Mouse (Mus musculus): ENCODE results near the gene Spag7. TPM values are rescaled to one million over a fixed set of nuclear protein-coding genes. Genes with fewer than 3 reads are reported as not detected.
A peak's percentile ranks its signal among the peaks of the same experiment; 100 is the strongest.

Gene Spag7
- polyA plus RNA-seq, 1 experiment from 2014 or later: 159 TPM

DNA sequence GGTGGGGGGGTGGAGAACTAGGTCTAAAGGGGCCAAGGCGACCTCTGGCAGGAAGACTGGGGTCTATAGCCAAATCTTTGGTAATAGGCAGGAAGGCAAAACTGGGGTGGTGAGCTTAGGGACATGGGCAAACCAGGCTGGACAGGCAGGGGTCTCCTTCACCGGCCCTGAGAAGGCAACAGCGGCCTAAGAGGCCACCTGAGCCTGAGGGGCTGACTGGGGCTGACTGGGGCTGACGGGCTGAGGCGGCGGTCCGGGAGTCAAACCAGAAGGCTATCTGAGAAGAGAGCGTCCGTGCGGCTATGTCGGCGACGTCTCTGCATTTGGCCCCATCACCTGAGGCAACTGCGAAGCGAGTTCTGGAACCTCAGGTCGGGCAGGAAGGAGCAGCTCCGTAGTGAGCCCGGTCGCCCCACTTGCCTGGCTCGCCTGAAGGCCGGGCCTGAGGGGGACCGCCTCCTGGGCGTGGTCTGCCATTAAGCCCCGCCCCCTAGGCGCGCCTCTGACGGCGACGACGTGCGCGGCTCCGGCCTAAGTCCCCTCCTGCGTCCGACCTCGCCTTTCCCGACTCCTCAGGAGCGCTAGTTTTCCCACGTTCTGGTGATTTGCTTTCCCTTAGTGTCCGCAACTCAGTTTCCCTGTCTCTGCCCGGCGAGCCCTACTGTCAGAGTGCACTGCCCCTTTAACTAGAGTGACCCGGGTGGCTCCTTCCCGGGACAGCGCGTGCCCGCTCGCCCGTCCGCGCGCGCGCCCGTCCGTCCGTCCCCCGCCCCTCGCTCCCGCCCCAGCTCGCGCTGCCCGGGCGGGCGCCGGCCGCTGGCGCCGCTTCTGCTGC is 30.7 kb upstream of the Spag7 start, which contains the start of the genes Inca1 and Kif1c:
Gene Inca1, minus strand, starts transcription at position 434 of the 835 bp plus-strand sequence.
Gene Kif1c, plus strand, starts transcription at position 827 of the 835 bp plus-strand sequence.
- Histone ChIP-seq H3K27ac (peak within 1 kb of the TSS; percentile 93), H3K4me2 (peak within 1 kb of the TSS; percentile 82), H3K9me3 (no peaks in the 10 kb centered on the region), H3K9ac (peak within 1 kb of the TSS; percentile 94), H3K36me3 (peaks cover 20% of the 10 kb centered on the region), H3K27me3 (no peaks in the 10 kb centered on the region), H3K4me3 (peak within 1 kb of the TSS; percentile 92), H3K4me1 (peaks cover 21% of the 10 kb centered on the region)
- ATAC-seq (ENCODE audit: insufficient number of reproducible peaks, insufficient read depth, low FRiP score, low TSS enrichment, low read depth): peak; percentile 88
- WGBS: 1% methylated on average over 64 of the region's 69 CpGs

GRCm38 (mm10) chr11:70699051-70699450 is 29.8 kb upstream of the Spag7 start:
- no peaks in the 10 kb centered on the region for H3K9me3 ChIP-seq
- ATAC-seq (ENCODE audit: insufficient number of reproducible peaks, insufficient read depth, low FRiP score, low TSS enrichment, low read depth): no peak
- H3K27me3 ChIP-seq: no peaks in the 10 kb centered on the region
- H3K36me3 ChIP-seq: peaks cover 11% of the 10 kb centered on the region
- no peak overlapping the region for H3K9ac ChIP-seq
- H3K4me1 ChIP-seq: peaks cover 21% of the 10 kb centered on the region
- H3K27ac ChIP-seq: no peak overlapping the region
- H3K4me2 ChIP-seq: no peak overlapping the region
- WGBS: 54% methylated on average over 2 of the region's 2 CpGs
- H3K4me3 ChIP-seq: no peak overlapping the region

DNA sequence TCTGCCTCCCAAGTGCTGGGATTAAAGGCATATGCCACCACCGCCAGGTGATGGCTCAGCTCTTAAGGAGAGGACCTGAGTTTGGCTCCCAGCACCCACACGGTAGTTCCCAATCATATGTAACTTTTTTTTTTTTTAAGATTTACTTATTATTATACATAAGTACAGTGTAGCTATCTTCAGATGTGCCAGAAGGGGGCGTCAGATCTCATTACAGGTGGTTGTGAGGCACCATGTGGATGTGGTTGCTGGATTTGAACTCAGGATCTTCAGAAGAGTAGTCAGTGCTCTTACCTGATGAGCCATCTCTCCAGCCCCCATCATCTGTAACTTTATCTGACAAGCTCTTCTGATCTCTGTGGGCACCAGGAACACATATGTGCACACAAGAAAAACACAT is 28.2 kb upstream of the Spag7 start:
- H3K4me3 ChIP-seq: no peak overlapping the region
- no peak overlapping the region for H3K27ac ChIP-seq
- no peak overlapping the region for H3K4me2 ChIP-seq
- no peaks in the 10 kb centered on the region for H3K27me3 ChIP-seq
- no peaks in the 10 kb centered on the region for H3K36me3 ChIP-seq
- no peaks in the 10 kb centered on the region for H3K9me3 ChIP-seq
- H3K4me1 ChIP-seq: peaks cover 16% of the 10 kb centered on the region
- WGBS: 69% methylated on average over 3 of the region's 3 CpGs
- ATAC-seq (ENCODE audit: insufficient number of reproducible peaks, insufficient read depth, low FRiP score, low TSS enrichment, low read depth): no peak
- no peak overlapping the region for H3K9ac ChIP-seq

GRCm38 (mm10) chr11:70693504-70693903 is 24.3 kb upstream of the Spag7 start:
- H3K27me3 ChIP-seq: no peaks in the 10 kb centered on the region
- peaks cover 2% of the 10 kb centered on the region; the same call in 1 of the 2 replicates for H3K4me1 ChIP-seq
- no peak overlapping the region for H3K4me2 ChIP-seq
- no peaks in the 10 kb centered on the region for H3K36me3 ChIP-seq
- H3K27ac ChIP-seq: no peak overlapping the region
- no peaks in the 10 kb centered on the region for H3K9me3 ChIP-seq
- WGBS: 66% methylated on average over 3 of the region's 3 CpGs
- no peak overlapping the region for H3K4me3 ChIP-seq
- ATAC-seq (ENCODE audit: insufficient number of reproducible peaks, insufficient read depth, low FRiP score, low TSS enrichment, low read depth): no peak
- no peak overlapping the region for H3K9ac ChIP-seq

GRCm38 (mm10) chr11:70689578-70689977 is 20.4 kb upstream of the Spag7 start:
- no peak for ATAC-seq (ENCODE audit: insufficient number of reproducible peaks, insufficient read depth, low FRiP score, low TSS enrichment, low read depth)
- Histone ChIP-seq H3K4me3 (no peak overlapping the region), H3K9ac (no peak overlapping the region), H3K27me3 (no peaks in the 10 kb centered on the region), H3K36me3 (peaks cover 9% of the 10 kb centered on the region; the same call in 1 of the 2 replicates), H3K4me2 (no peak overlapping the region), H3K9me3 (no peaks in the 10 kb centered on the region), H3K27ac (no peak overlapping the region), H3K4me1 (peaks cover 17% of the 10 kb centered on the region)
- 50% methylated on average over 4 of the region's 4 CpGs for WGBS

- no peak for ATAC-seq (ENCODE audit: insufficient number of reproducible peaks, insufficient read depth, low FRiP score, low TSS enrichment, low read depth)
- H3K27ac ChIP-seq: peak overlapping the region; percentile 85
- H3K4me2 ChIP-seq: peak overlapping the region; percentile 82
- H3K36me3 ChIP-seq: peaks cover 21% of the 10 kb centered on the region
- H3K4me3 ChIP-seq: peak overlapping the region; percentile 79
- no peaks in the 10 kb centered on the region for H3K9me3 ChIP-seq
- 15% methylated on average over 8 of the region's 8 CpGs for whole genome bisulfite sequencing
- H3K27me3 ChIP-seq: no peaks in the 10 kb centered on the region
- peaks cover 17% of the 10 kb centered on the region for H3K4me1 ChIP-seq
- peak overlapping the region; percentile 91 for H3K9ac ChIP-seq
These were observed 19.2 kb upstream of the Spag7 start for GRCm38 (mm10) chr11:70688372-70688771.

GRCm38 (mm10) chr11:70687601-70688199 is 18.5 kb upstream of the Spag7 start, which contains the start of gene Camta2:
Gene Camta2, minus strand, starts transcription at chr11:70688105.
- peak within 1 kb of the TSS; percentile 79 for H3K4me3 ChIP-seq
- peaks cover 28% of the 10 kb centered on the region for H3K36me3 ChIP-seq
- under 1% methylated on average over 50 of the region's 55 CpGs for WGBS
- peak within 1 kb of the TSS; percentile 85 for H3K27ac ChIP-seq
- H3K4me1 ChIP-seq: peaks cover 17% of the 10 kb centered on the region
- H3K27me3 ChIP-seq: no peaks in the 10 kb centered on the region
- no peaks in the 10 kb centered on the region for H3K9me3 ChIP-seq
- H3K4me2 ChIP-seq: peak within 1 kb of the TSS; percentile 82
- peak; percentile 70 for ATAC-seq (ENCODE audit: insufficient number of reproducible peaks, insufficient read depth, low FRiP score, low TSS enrichment, low read depth)
- peak within 1 kb of the TSS; percentile 91 for H3K9ac ChIP-seq

GRCm38 (mm10) chr11:70686901-70687566 is 17.8 kb upstream of the Spag7 start:
- H3K9ac ChIP-seq: peak overlapping the region; percentile 91
- H3K27me3 ChIP-seq: no peaks in the 10 kb centered on the region
- WGBS: 4% methylated on average over 16 of the region's 16 CpGs
- peak overlapping the region; percentile 82 for H3K4me2 ChIP-seq
- H3K36me3 ChIP-seq: peaks cover 35% of the 10 kb centered on the region
- peaks cover 21% of the 10 kb centered on the region for H3K4me1 ChIP-seq
- H3K4me3 ChIP-seq: peak overlapping the region; percentile 79
- peak; percentile 49; the same call in 1 of the 2 replicates for ATAC-seq (ENCODE audit: insufficient number of reproducible peaks, insufficient read depth, low FRiP score, low TSS enrichment, low read depth)
- peak overlapping the region; percentile 85 for H3K27ac ChIP-seq
- H3K9me3 ChIP-seq: no peaks in the 10 kb centered on the region

- 89% methylated on average over 5 of the region's 5 CpGs for WGBS
- Histone ChIP-seq H3K27me3 (no peaks in the 10 kb centered on the region), H3K27ac (no peak overlapping the region), H3K9me3 (no peaks in the 10 kb centered on the region), H3K4me3 (no peak overlapping the region), H3K36me3 (peaks cover 55% of the 10 kb centered on the region), H3K9ac (no peak overlapping the region), H3K4me1 (peaks cover 22% of the 10 kb centered on the region), H3K4me2 (no peak overlapping the region)
- no peak for ATAC-seq (ENCODE audit: insufficient number of reproducible peaks, insufficient read depth, low FRiP score, low TSS enrichment, low read depth)
These were observed 14.4 kb upstream of the Spag7 start for GRCm38 (mm10) chr11:70683640-70684039.

GRCm38 (mm10) chr11:70681897-70682581 is 12.8 kb upstream of the Spag7 start:
- no peak for ATAC-seq (ENCODE audit: insufficient number of reproducible peaks, insufficient read depth, low FRiP score, low TSS enrichment, low read depth)
- Histone ChIP-seq H3K27me3 (no peaks in the 10 kb centered on the region), H3K4me3 (no peak overlapping the region), H3K27ac (no peak overlapping the region), H3K9me3 (no peaks in the 10 kb centered on the region), H3K9ac (peak overlapping the region; percentile 49; the same call in 1 of the 2 replicates), H3K4me2 (no peak overlapping the region), H3K36me3 (peaks cover 61% of the 10 kb centered on the region), H3K4me1 (peaks cover 16% of the 10 kb centered on the region)
- WGBS: 23% methylated on average over 11 of the region's 11 CpGs

GRCm38 (mm10) chr11:70681170-70681569 is 12.0 kb upstream of the Spag7 start:
- Histone ChIP-seq H3K36me3 (peaks cover 70% of the 10 kb centered on the region), H3K4me1 (peaks cover 7% of the 10 kb centered on the region), H3K4me3 (no peak overlapping the region), H3K9ac (no peak overlapping the region), H3K4me2 (no peak overlapping the region), H3K9me3 (no peaks in the 10 kb centered on the region), H3K27me3 (no peaks in the 10 kb centered on the region), H3K27ac (no peak overlapping the region)
- 62% methylated on average over 12 of the region's 12 CpGs for WGBS
- no peak for ATAC-seq (ENCODE audit: insufficient number of reproducible peaks, insufficient read depth, low FRiP score, low TSS enrichment, low read depth)
